In the genomic region with DNA sequence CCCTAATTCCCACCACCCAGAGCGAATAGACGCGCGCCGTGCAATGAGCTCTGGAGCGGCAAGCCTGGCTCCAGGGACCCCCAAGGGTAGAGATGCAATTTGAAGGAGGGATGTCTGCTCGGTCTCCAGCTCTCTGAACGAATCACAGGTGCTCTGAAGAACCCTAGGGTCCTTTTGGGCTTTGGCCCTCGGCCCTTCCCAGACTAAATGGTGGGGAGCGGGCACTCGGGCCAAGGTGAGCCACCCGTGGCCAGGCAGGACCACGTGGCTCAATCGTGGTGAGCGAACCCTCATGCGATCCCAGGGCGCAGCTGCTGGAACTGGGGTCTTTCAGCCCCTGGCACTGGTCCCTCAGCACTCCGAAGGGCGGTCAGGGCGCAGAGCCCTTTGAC, we compare ENCODE assay signal across 8 mouse cellular contexts. TPM values are rescaled to one million over a fixed set of nuclear protein-coding genes. Genes with fewer than 3 reads are reported as not detected.
A peak's percentile ranks its signal among the peaks of the same experiment; 100 is the strongest.
DNase-seq lines count a peak whose midpoint lies in the region; ATAC-seq and TF ChIP-seq lines count a peak whose summit lies in the region.

No protein-coding gene starts in this region.

- 7% methylated on average over 20 of the region's 20 CpGs for WGBS in lung, adult 2 months
- WGBS in forebrain, embryonic 13.5 days, result 1% methylated on average over 20 of the region's 20 CpGs
- WGBS in limb, embryonic 14.5 days, result 1% methylated on average over 20 of the region's 20 CpGs
- 3% methylated on average over 20 of the region's 20 CpGs for WGBS in small intestine, adult 2 months

- no peak for TF ChIP-seq CTCF in lung, adult 2 months (IDR thresholded peaks at IDR 0.05; ENCODE audit: insufficient read depth, low read length)
- TF ChIP-seq CTCF in small intestine, adult 2 months (IDR thresholded peaks at IDR 0.05; ENCODE audit: extremely low read depth, insufficient read length, insufficient replicate concordance, low read depth, low read length), result no peak

- peaks cover 6% of the 10 kb centered on the region for H3K4me1 ChIP-seq in lung, adult 2 months (ENCODE audit: control insufficient read depth, insufficient read depth, low read length)
- peaks cover 56% of the 10 kb centered on the region for H3K4me1 ChIP-seq in forebrain, embryonic 13.5 days
- peaks cover 21% of the 10 kb centered on the region for H3K4me1 ChIP-seq in limb, embryonic 14.5 days (ENCODE audit: control insufficient read depth, insufficient read depth, low read length)
- peaks cover 17% of the 10 kb centered on the region for H3K4me1 ChIP-seq in small intestine, adult 2 months (ENCODE audit: control insufficient read depth, insufficient read depth, insufficient read length, low read length)

- H3K9me3 ChIP-seq in forebrain, embryonic 13.5 days (replicated peaks), result no peaks in the 10 kb centered on the region
- no peaks in the 10 kb centered on the region for H3K9me3 ChIP-seq in limb, embryonic 14.5 days (ENCODE audit: control insufficient read depth, low read length)

- 0 out of 2 replicates have a peak overlapping the region, but pooled peaks have one; percentile 26 for H3K27ac ChIP-seq in forebrain, embryonic 13.5 days
- peak overlapping the region; percentile 0; the same call in 1 of the 2 replicates for H3K27ac ChIP-seq in limb, embryonic 14.5 days (replicated peaks; ENCODE audit: low read depth, low read length)
- H3K27ac ChIP-seq in small intestine, adult 2 months (ENCODE audit: insufficient read depth, low read depth, low read length), result 0 out of 2 replicates have a peak overlapping the region, but pooled peaks have one; percentile 38

- no peaks in the 10 kb centered on the region for H3K36me3 ChIP-seq in forebrain, embryonic 13.5 days (ENCODE audit: poor library complexity, severe bottlenecking)
- H3K36me3 ChIP-seq in limb, embryonic 14.5 days (ENCODE audit: control insufficient read depth, insufficient read depth, low read length), result no peaks in the 10 kb centered on the region
- H3K36me3 ChIP-seq in small intestine, adult 2 months (ENCODE audit: control insufficient read depth, insufficient read depth, low read length), result no peaks in the 10 kb centered on the region

- peak overlapping the region; percentile 97 for H3K4me2 ChIP-seq in forebrain, embryonic 13.5 days
- H3K4me2 ChIP-seq in limb, embryonic 14.5 days (replicated peaks; ENCODE audit: low read depth, low read length, severe bottlenecking), result peak overlapping the region; percentile 76

- TF ChIP-seq POLR2A in lung, adult 2 months (IDR thresholded peaks at IDR 0.05; ENCODE audit: borderline replicate concordance, extremely low read depth, low read depth, low read length), result no peak
- no peak for TF ChIP-seq POLR2A in limb, embryonic 14.5 days (IDR thresholded peaks at IDR 0.05; ENCODE audit: borderline replicate concordance, extremely low read depth, insufficient read depth, insufficient read length)
- TF ChIP-seq POLR2A in small intestine, adult 2 months (IDR thresholded peaks at IDR 0.05; ENCODE audit: low read depth, low read length), result no peak

- peak overlapping the region; percentile 2 for H3K4me3 ChIP-seq in lung, adult 2 months (replicated peaks; ENCODE audit: extremely low read depth, low read depth, low read length)
- peak overlapping the region; percentile 64 for H3K4me3 ChIP-seq in forebrain, embryonic 13.5 days
- H3K4me3 ChIP-seq in limb, embryonic 14.5 days (replicated peaks; ENCODE audit: low read length), result peak overlapping the region; percentile 64
- peak overlapping the region; percentile 83 for H3K4me3 ChIP-seq in small intestine, adult 2 months (ENCODE audit: low read depth, low read length)

- peak; percentile 40 for DNase-seq in lung, adult 2 months
- DNase-seq in lung, adult 18-20 months, result no peak
- DNase-seq in limb, embryonic 14.5 days (ENCODE audit: low spot score), result no peak
- no peak for DNase-seq in thymus, adult 18-20 months
- DNase-seq in embryo, embryonic 10.5 days (ENCODE audit: low spot score), result no peak
- no peak for DNase-seq in right cerebral cortex, postnatal 25 days

- peak overlapping the region; percentile 43 for H3K9ac ChIP-seq in forebrain, embryonic 13.5 days
- peak overlapping the region; percentile 43; the same call in 1 of the 2 replicates for H3K9ac ChIP-seq in limb, embryonic 14.5 days (ENCODE audit: low read depth, low read length, severe bottlenecking)

- peaks cover 44% of the 10 kb centered on the region for H3K27me3 ChIP-seq in forebrain, embryonic 13.5 days
- H3K27me3 ChIP-seq in limb, embryonic 14.5 days (ENCODE audit: control insufficient read depth, insufficient read depth, low read length), result no peaks in the 10 kb centered on the region
- 0 out of 2 replicates have a peak, but pooled peaks cover 3% of the 10 kb centered on the region for H3K27me3 ChIP-seq in small intestine, adult 2 months (ENCODE audit: control insufficient read depth, insufficient read depth, low read length)

- ATAC-seq in forebrain, embryonic 13.5 days, result no peak
- ATAC-seq in limb, embryonic 14.5 days (ENCODE audit: low FRiP score, low read depth), result no peak

RNA-seq across cellular contexts. Expression of a gene that starts 3.0 kb away (rescaled TPM):
- 106 and 138 TPM in 2 replicates for polyA plus RNA-seq in lung, adult 2 months (2012; rRNA removed)
- 111 and 131 TPM in 2 replicates for polyA plus RNA-seq in forebrain, embryonic 13.5 days (2015; fragmentation: Nextera tagmentation; extraction: Ambion mirVana)
- 110 and 125 TPM in 2 replicates for polyA plus RNA-seq in limb, embryonic 14.5 days (2012; rRNA removed)
- 127 and 147 TPM in 2 replicates for polyA plus RNA-seq in limb, embryonic 14.5 days (2014; fragmentation: Nextera tagmentation; extraction: Ambion mirVana)
- 15.9 and 42.5 TPM in 2 replicates for polyA plus RNA-seq in small intestine, adult 2 months (2012; rRNA removed)

RNA-seq across cellular contexts. Expression of a gene that starts 27.8 kb away (rescaled TPM):
- polyA plus RNA-seq in lung, adult 2 months (2012; rRNA removed), result 13.5 and 17.7 TPM in 2 replicates
- polyA plus RNA-seq in forebrain, embryonic 13.5 days (2015; fragmentation: Nextera tagmentation; extraction: Ambion mirVana), result 36.1 and 45.6 TPM in 2 replicates
- 24.9 and 46.5 TPM in 2 replicates for polyA plus RNA-seq in limb, embryonic 14.5 days (2012; rRNA removed)
- 22.0 and 26.2 TPM in 2 replicates for polyA plus RNA-seq in limb, embryonic 14.5 days (2014; fragmentation: Nextera tagmentation; extraction: Ambion mirVana)
- polyA plus RNA-seq in small intestine, adult 2 months (2012; rRNA removed), result 6.4 and 14.1 TPM in 2 replicates

RNA-seq across cellular contexts. Expression of a gene that starts 46.4 kb away (rescaled TPM):
- not detected in 2 replicates for polyA plus RNA-seq in lung, adult 2 months (2012; rRNA removed)
- polyA plus RNA-seq in forebrain, embryonic 13.5 days (2015; fragmentation: Nextera tagmentation; extraction: Ambion mirVana), result 48.2 and 63.2 TPM in 2 replicates
- 0.13 TPM in 1 of 2 replicates, not detected in the other for polyA plus RNA-seq in limb, embryonic 14.5 days (2012; rRNA removed)
- polyA plus RNA-seq in limb, embryonic 14.5 days (2014; fragmentation: Nextera tagmentation; extraction: Ambion mirVana), result not detected in 2 replicates
- 2.6 TPM in 1 of 2 replicates, not detected in the other for polyA plus RNA-seq in small intestine, adult 2 months (2012; rRNA removed)

Comparison
In these comparisons a context has a peak if more than half of its experiments do, and no peak if none do; other contexts are left out.
1. H3K4me3 ChIP-seq: peak in every context shown above with its lines; median percentile 83 in small intestine, adult 2 months; 64 in forebrain, embryonic 13.5 days; 64 in limb, embryonic 14.5 days; 2 in lung, adult 2 months.
2. RNA of a gene that starts 46.4 kb away (polyA plus RNA-seq): 48.2 to 63.2 TPM in forebrain, embryonic 13.5 days; 2.6 TPM in small intestine, adult 2 months, 0.13 TPM in limb, embryonic 14.5 days and not detected in lung, adult 2 months; every median in the first group is over 10 times any median in the second.
3. Peak in every context shown above with its lines, with median percentiles within 50 percentile points of each other: H3K27ac ChIP-seq.